Mouse (Mus musculus): ENCODE data around the gene Pdcd1. TPM values are rescaled to one million over a fixed set of nuclear protein-coding genes. Genes with fewer than 3 reads are reported as not detected.

The Pdcd1 gene
- 0.11 and 0.19 TPM in 2 replicates for polyA plus RNA-seq (2012; rRNA removed; ENCODE audit: low replicate concordance)

DNA sequence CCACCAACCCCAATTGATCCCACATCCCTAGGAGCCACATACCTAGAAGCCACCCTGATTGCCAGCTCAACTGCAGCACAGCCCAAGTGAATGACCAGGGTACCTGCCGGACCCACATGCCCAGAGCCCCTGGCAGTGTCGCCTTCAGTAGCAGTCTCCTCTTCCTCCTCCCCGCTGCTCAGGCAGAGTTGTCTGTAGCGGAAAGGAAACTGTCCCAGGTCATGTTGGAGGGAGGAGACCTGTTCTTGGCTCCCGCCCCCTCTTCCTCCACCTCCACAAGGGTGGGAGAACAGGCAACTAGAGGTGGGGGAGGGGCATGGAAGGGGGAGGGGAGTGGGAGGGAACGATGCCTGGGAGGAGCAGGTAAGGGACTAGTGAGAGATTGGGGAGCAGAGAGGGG, at the start of gene Pdcd1:
TSS of gene Pdcd1 (minus strand) at position 181 of the 400 bp plus-strand sequence.

DNA sequence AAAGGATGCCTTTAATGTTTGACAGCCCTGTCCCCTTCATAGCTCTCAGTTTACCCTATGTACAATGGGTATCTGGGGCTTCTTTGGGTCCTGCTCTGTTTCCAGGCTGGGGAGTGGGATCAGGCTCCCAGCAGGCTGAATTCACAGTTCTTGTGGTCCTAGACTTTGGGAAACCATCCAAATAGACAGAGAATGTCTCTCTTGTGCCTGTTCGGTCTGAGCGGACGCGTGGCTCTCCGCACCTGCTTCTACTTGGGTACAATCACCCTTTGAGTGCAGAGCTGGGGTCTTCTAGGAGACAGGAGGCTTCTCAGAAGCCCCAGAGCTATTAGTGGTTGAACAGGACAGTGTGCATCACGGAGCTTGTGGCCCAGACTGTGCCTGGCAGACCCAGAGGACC, 32.2 kb downstream of the Pdcd1 start, which contains the start of gene Neu4:
TSS of gene Neu4 (plus strand) at position 301 of the 400 bp plus-strand sequence.

DNA sequence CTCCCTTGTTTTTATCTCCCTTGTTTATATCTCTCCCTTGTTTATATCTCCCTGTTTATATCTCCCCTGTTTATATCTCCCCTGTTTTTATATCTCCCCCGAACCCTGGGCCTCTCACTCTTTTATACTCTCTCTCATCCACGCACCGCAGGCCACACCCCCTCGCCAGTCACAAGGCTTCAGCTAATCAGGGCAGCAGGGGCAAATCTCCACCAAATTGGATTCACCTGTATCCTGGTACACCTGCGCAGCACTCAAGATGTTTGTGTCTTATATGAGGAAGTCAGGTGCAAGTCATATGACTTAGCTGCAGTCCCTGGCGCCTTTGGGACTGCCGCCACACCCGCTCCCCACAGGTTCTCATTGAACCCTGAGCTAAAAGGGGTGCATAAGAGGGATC, 62.1 kb downstream of the Pdcd1 start, which contains the start of gene Gal3st2c:
TSS of gene Gal3st2c (plus strand) at position 301 of the 400 bp plus-strand sequence.

Other genes with a start within 250 kb of the Pdcd1 start
- 5.5 and 10.1 TPM in 2 replicates for gene Ing5, start 248.6 kb downstream of the Pdcd1 start, polyA plus RNA-seq (2012; rRNA removed; ENCODE audit: low replicate concordance)
- gene D2hgdh, start 227.6 kb downstream of the Pdcd1 start, polyA plus RNA-seq (2012; rRNA removed; ENCODE audit: low replicate concordance): 31.0 and 33.1 TPM in 2 replicates
- 0.19 TPM in 1 of 2 replicates, not detected in the other for gene Gal3st2, start 191.2 kb downstream of the Pdcd1 start, polyA plus RNA-seq (2012; rRNA removed; ENCODE audit: low replicate concordance)
- gene Gal3st2b, start 134.2 kb downstream of the Pdcd1 start, polyA plus RNA-seq (2012; rRNA removed; ENCODE audit: low replicate concordance): 0.21 TPM in 1 of 2 replicates, not detected in the other
- gene Gal3st2c, start 62.0 kb downstream of the Pdcd1 start, polyA plus RNA-seq (2012; rRNA removed; ENCODE audit: low replicate concordance): 0.01 TPM in 1 of 2 replicates, not detected in the other
- not detected in 2 replicates for gene Neu4, start 32.1 kb downstream of the Pdcd1 start, polyA plus RNA-seq (2012; rRNA removed; ENCODE audit: low replicate concordance)

Measured in subcutaneous adipose tissue, adult 2 months (tissue).